Mouse (Mus musculus) spleen, embryonic (tissue): Measurements from ENCODE around the gene Tpk1.
"Not testable (repeated sequence)": the region's sequence is repeated elsewhere in the genome, so short reads cannot be mapped to it uniquely, and the experiment has no call there.

Experiments
- CTCF ChIA-PET: fragments of 350-600 bp; sonication (Branson Sonifier 250); formaldehyde crosslinking; loops from one replicate; lab custom pipeline; 2022; lab: Charles Lee

Tpk1 gene

GRCm38 (mm10) chr6:43525028-43525427 lies 141.1 kb downstream of the Tpk1 start:
- CTCF ChIA-PET, result no interaction called here

GRCm38 (mm10) chr6:43522046-43522445 lies 144.0 kb downstream of the Tpk1 start:
- CTCF ChIA-PET, result no interaction called here

- CTCF ChIA-PET, result no interaction called here
Observed at GRCm38 (mm10) chr6:43520218-43520617, 145.9 kb downstream of the Tpk1 start.

- CTCF ChIA-PET, result no interaction called here
Observed at GRCm38 (mm10) chr6:43518378-43518777, 147.7 kb downstream of the Tpk1 start.

GRCm38 (mm10) chr6:43517316-43517655 lies 148.8 kb downstream of the Tpk1 start:
- CTCF ChIA-PET, result no interaction called here

GRCm38 (mm10) chr6:43516593-43517315 lies 149.3 kb downstream of the Tpk1 start:
- CTCF ChIA-PET, result no interaction called here

- CTCF ChIA-PET, result not testable (repeated sequence)
Observed at GRCm38 (mm10) chr6:43506686-43507385, 159.2 kb downstream of the Tpk1 start.

- CTCF ChIA-PET, result interaction anchor here (0.7 kb wide), 1 partner anchor 77 kb away, joined by 3 read pairs; no protein-coding TSS in a partner anchor
Observed at GRCm38 (mm10) chr6:43504609-43505230, 161.4 kb downstream of the Tpk1 start.

- CTCF ChIA-PET, result no interaction called here
Observed at GRCm38 (mm10) chr6:43492367-43492766, 173.7 kb downstream of the Tpk1 start.

- CTCF ChIA-PET, result no interaction called here
Observed at GRCm38 (mm10) chr6:43486691-43487090, 179.4 kb downstream of the Tpk1 start.

- CTCF ChIA-PET, result no interaction called here
Observed at GRCm38 (mm10) chr6:43480687-43481086, 185.4 kb downstream of the Tpk1 start.

- CTCF ChIA-PET, result no interaction called here
Observed at GRCm38 (mm10) chr6:43478810-43479209, 187.3 kb downstream of the Tpk1 start.

GRCm38 (mm10) chr6:43476406-43476805 lies 189.7 kb downstream of the Tpk1 start:
- CTCF ChIA-PET, result no interaction called here

- CTCF ChIA-PET, result no interaction called here
Observed at GRCm38 (mm10) chr6:43475921-43476320, 190.2 kb downstream of the Tpk1 start.

GRCm38 (mm10) chr6:43471556-43471955 lies 194.5 kb downstream of the Tpk1 start:
- CTCF ChIA-PET, result no interaction called here

GRCm38 (mm10) chr6:43468821-43469594 lies 197.1 kb downstream of the Tpk1 start:
- CTCF ChIA-PET, result interaction anchor here (0.6 kb wide), 1 partner anchor 207 kb away, joined by 5 read pairs; no protein-coding TSS in a partner anchor

- CTCF ChIA-PET, result no interaction called here
Observed at GRCm38 (mm10) chr6:43462849-43463369, 203.2 kb downstream of the Tpk1 start.

GRCm38 (mm10) chr6:43462189-43462848 lies 203.8 kb downstream of the Tpk1 start:
- CTCF ChIA-PET, result no interaction called here

- CTCF ChIA-PET, result no interaction called here
Observed at GRCm38 (mm10) chr6:43459082-43459481, 207.0 kb downstream of the Tpk1 start.

GRCm38 (mm10) chr6:43457989-43458388 lies 208.1 kb downstream of the Tpk1 start:
- CTCF ChIA-PET, result no interaction called here

GRCm38 (mm10) chr6:43449498-43449897 lies 216.6 kb downstream of the Tpk1 start:
- CTCF ChIA-PET, result no interaction called here
